Mouse (Mus musculus): ENCODE results near the gene 5031439G07Rik. TPM values are rescaled to one million over a fixed set of nuclear protein-coding genes. Genes with fewer than 3 reads are reported as not detected.
"Not testable (repeated sequence)": the region's sequence is repeated elsewhere in the genome, so short reads cannot be mapped to it uniquely, and the experiment has no call there.

5031439G07Rik gene
- polyA plus RNA-seq (2015; fragmentation: Nextera tagmentation; extraction: Ambion mirVana): 3.0 and 3.5 TPM in 2 replicates

DNA sequence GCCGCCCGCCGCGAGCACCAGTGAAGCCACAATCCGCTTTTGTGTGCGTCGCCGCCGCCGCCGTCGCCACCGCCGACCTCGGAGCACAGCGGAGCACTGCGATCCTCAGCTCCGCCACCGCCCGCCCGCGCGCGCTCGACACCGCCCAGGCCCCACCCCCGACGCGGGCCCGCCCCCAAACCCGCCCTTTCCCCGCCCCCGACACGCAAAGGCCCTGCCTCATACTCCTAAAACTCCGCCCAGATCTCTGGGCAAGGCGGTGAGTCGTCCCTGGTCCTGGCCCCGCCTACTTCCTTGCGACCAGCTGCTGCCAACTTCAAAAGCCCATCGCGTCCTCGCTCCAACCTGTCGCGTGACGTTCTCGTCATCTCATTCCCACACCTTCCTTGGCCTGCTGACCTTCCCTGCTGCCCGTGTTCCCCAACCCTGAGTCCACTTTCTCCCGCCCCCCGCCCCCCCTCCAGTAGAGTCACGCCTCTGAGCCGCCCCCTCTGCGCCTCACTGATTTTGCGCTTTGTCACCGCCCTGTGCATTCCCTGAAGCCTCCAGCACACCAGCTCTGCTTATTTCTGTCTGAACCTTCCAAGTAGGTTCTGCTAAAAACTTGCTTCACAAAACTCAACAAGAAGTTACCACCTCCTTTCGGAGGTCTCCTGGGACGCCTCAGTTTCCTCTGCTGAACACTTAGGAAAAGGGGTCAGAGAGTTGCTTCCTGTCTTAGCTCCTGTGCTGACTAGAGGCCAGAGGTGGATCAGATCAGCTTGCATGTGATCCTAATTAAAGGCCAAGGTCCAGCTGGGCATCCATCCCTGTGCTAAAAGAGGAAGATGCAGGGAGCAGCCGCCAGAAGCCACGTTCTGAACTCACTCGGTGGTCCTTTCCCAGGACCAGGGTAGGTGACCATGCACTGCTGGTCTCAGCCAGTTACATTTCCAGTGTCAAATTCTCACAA, at the start of gene 5031439G07Rik:
TSS of gene 5031439G07Rik (minus strand) at position 678 of the 952 bp plus-strand sequence.
- peak; percentile 86 for ATAC-seq (ENCODE audit: extremely low read depth, insufficient number of reproducible peaks, low FRiP score, low TSS enrichment)
- 3% methylated on average over 30 of the region's 59 CpGs for WGBS
- Histone ChIP-seq H3K4me1 (peaks cover 24% of the 10 kb centered on the region), H3K4me3 (peak within 1 kb of the TSS; percentile 87), H3K36me3 (no peaks in the 10 kb centered on the region), H3K27me3 (replicated peaks) (peaks cover 4% of the 10 kb centered on the region; the same call in 1 of the 2 replicates), H3K9me3 (no peaks in the 10 kb centered on the region), H3K27ac (replicated peaks) (peak within 1 kb of the TSS; percentile 66), H3K9ac (peak within 1 kb of the TSS; percentile 94), H3K4me2 (peak within 1 kb of the TSS; percentile 78)

DNA sequence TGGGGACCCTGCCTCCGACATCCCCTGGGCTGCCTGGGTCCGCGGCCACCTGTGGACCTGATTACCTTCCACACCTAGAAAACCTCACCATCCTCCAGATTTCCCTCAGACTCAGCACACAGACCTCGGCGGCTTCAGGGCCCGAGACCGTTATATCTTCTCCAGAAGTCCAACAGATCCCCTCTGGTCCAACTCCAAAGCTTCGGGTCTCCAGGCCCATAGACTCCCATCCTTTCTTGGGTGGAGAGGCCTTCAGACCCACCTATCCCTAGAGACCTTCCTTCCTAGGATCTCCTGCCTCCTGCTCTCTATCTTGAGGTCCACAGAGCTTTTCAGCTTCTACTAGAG, 49.0 kb upstream of the 5031439G07Rik start:
- WGBS: 1% methylated on average over 8 of the region's 8 CpGs
- Histone ChIP-seq H3K9ac (peak overlapping the region; percentile 91), H3K4me2 (peak overlapping the region; percentile 90), H3K36me3 (no peaks in the 10 kb centered on the region), H3K27me3 (replicated peaks) (0 out of 2 replicates have a peak, but pooled peaks cover 14% of the 10 kb centered on the region), H3K9me3 (no peaks in the 10 kb centered on the region), H3K27ac (replicated peaks) (no peak overlapping the region; the same call in 1 of the 2 replicates), H3K4me1 (peaks cover 40% of the 10 kb centered on the region), H3K4me3 (peak overlapping the region; percentile 75)
- ATAC-seq (ENCODE audit: extremely low read depth, insufficient number of reproducible peaks, low FRiP score, low TSS enrichment): no peak

- Histone ChIP-seq H3K4me3 (peak overlapping the region; percentile 75), H3K9ac (peak overlapping the region; percentile 91), H3K27ac (replicated peaks) (peak overlapping the region; percentile 56), H3K36me3 (no peaks in the 10 kb centered on the region), H3K27me3 (replicated peaks) (0 out of 2 replicates have a peak, but pooled peaks cover 14% of the 10 kb centered on the region), H3K9me3 (no peaks in the 10 kb centered on the region), H3K4me1 (peaks cover 36% of the 10 kb centered on the region), H3K4me2 (peak overlapping the region; percentile 90)
- peak; percentile 80 for ATAC-seq (ENCODE audit: extremely low read depth, insufficient number of reproducible peaks, low FRiP score, low TSS enrichment)
- WGBS: under 1% methylated on average over 70 of the region's 75 CpGs
Observed at GRCm38 (mm10) chr15:85036566-85037342, 48.4 kb upstream of the 5031439G07Rik start.

- H3K36me3 ChIP-seq; H3K9me3 ChIP-seq; ATAC-seq (ENCODE audit: extremely low read depth, insufficient number of reproducible peaks, low FRiP score, low TSS enrichment); H3K4me2 ChIP-seq; H3K4me3 ChIP-seq; H3K9ac ChIP-seq; H3K27ac ChIP-seq (replicated peaks): not testable (repeated sequence)
- 0 out of 2 replicates have a peak, but pooled peaks cover 14% of the 10 kb centered on the region for H3K27me3 ChIP-seq (replicated peaks)
- 27% methylated on average over 7 of the region's 7 CpGs for WGBS
- peaks cover 23% of the 10 kb centered on the region for H3K4me1 ChIP-seq
Observed at GRCm38 (mm10) chr15:85033916-85034315, 45.6 kb upstream of the 5031439G07Rik start.

DNA sequence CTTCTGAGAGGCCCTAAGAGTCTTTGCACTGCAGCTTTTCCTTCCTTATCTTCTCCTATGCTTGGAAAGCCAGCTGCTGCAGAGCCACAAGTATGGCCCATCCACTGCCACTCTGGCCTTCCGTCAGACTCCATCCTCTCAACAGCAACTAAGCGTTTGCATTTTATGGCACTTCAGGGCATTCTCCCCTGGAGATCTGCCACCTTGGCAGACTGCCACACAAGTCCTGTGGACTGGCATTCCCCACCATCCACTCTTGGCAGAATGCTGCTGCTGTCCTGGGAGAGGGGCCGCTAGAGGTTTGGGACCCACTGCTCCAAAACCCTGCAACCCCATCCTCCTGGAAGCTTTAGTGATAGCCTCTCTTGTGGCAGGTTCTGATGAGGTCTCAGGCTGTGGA, 43.5 kb upstream of the 5031439G07Rik start:
- Histone ChIP-seq H3K4me3 (no peak overlapping the region), H3K4me1 (peaks cover 7% of the 10 kb centered on the region), H3K9me3 (no peaks in the 10 kb centered on the region), H3K27me3 (replicated peaks) (0 out of 2 replicates have a peak, but pooled peaks cover 14% of the 10 kb centered on the region), H3K4me2 (no peak overlapping the region), H3K27ac (replicated peaks) (no peak overlapping the region), H3K9ac (no peak overlapping the region), H3K36me3 (no peaks in the 10 kb centered on the region)
- 77% methylated on average over 3 of the region's 3 CpGs for WGBS
- ATAC-seq (ENCODE audit: extremely low read depth, insufficient number of reproducible peaks, low FRiP score, low TSS enrichment): no peak

DNA sequence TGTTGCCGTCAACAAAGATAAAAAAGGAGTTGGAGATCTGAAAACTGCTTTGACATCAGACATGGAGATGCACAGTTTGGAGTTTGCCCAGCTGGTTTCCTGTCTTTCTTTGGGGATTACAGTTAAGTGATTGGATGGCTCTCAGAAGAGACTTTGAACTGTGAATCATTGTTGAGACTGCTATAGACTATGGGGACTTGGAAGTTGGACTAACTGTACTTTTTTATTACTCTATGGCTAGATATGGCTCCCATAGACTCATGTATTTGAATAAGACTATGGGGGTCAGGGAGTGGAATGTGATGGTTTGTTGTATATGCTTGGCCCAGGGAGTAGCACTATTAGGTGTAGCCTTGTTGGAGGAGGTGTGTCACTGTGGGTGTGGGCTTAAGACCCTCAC, 42.3 kb upstream of the 5031439G07Rik start:
- WGBS: 23% methylated on average over 1 of the region's 1 CpGs

GRCm38 (mm10) chr15:85028648-85029047, 40.3 kb upstream of the 5031439G07Rik start, which contains the start of gene Fam118a:
TSS of gene Fam118a (plus strand) at chr15:85028948.
- H3K36me3 ChIP-seq; H3K4me1 ChIP-seq; H3K27me3 ChIP-seq (replicated peaks); H3K9ac ChIP-seq; H3K4me2 ChIP-seq; H3K4me3 ChIP-seq; ATAC-seq (ENCODE audit: extremely low read depth, insufficient number of reproducible peaks, low FRiP score, low TSS enrichment); H3K9me3 ChIP-seq; H3K27ac ChIP-seq (replicated peaks): not testable (repeated sequence)
- WGBS: 54% methylated on average over 1 of the region's 1 CpGs

More for the DNA sequence above, 42.3 kb upstream of the 5031439G07Rik start:
- ATAC-seq (ENCODE audit: extremely low read depth, insufficient number of reproducible peaks, low FRiP score, low TSS enrichment); H3K4me3 ChIP-seq; H3K36me3 ChIP-seq; H3K27ac ChIP-seq (replicated peaks); H3K4me2 ChIP-seq; H3K9ac ChIP-seq; H3K9me3 ChIP-seq; H3K4me1 ChIP-seq: not testable (repeated sequence)
- H3K27me3 ChIP-seq (replicated peaks): 0 out of 2 replicates have a peak, but pooled peaks cover 11% of the 10 kb centered on the region

- 54% methylated on average over 4 of the region's 4 CpGs for WGBS
Observed at GRCm38 (mm10) chr15:85027740-85028139, 39.4 kb upstream of the 5031439G07Rik start.

GRCm38 (mm10) chr15:85026197-85026596, 37.8 kb upstream of the 5031439G07Rik start:
- Histone ChIP-seq H3K4me3 (no peak overlapping the region), H3K27me3 (replicated peaks) (no peaks in the 10 kb centered on the region; the same call in 1 of the 2 replicates), H3K4me2 (no peak overlapping the region), H3K9me3 (no peaks in the 10 kb centered on the region), H3K36me3 (no peaks in the 10 kb centered on the region), H3K9ac (no peak overlapping the region), H3K27ac (replicated peaks) (no peak overlapping the region), H3K4me1 (no peaks in the 10 kb centered on the region)
- WGBS: 72% methylated on average over 4 of the region's 4 CpGs
- ATAC-seq (ENCODE audit: extremely low read depth, insufficient number of reproducible peaks, low FRiP score, low TSS enrichment): no peak

More at GRCm38 (mm10) chr15:85027740-85028139, 39.4 kb upstream of the 5031439G07Rik start:
- no peak overlapping the region for H3K4me3 ChIP-seq
- no peak overlapping the region for H3K4me2 ChIP-seq
- ATAC-seq (ENCODE audit: extremely low read depth, insufficient number of reproducible peaks, low FRiP score, low TSS enrichment): no peak
- H3K36me3 ChIP-seq: no peaks in the 10 kb centered on the region
- no peaks in the 10 kb centered on the region; the same call in 1 of the 2 replicates for H3K27me3 ChIP-seq (replicated peaks)
- H3K9ac ChIP-seq: no peak overlapping the region
- H3K4me1 ChIP-seq: 0 out of 2 replicates have a peak, but pooled peaks cover 2% of the 10 kb centered on the region
- no peaks in the 10 kb centered on the region for H3K9me3 ChIP-seq
- H3K27ac ChIP-seq (replicated peaks): no peak overlapping the region

GRCm38 (mm10) chr15:85022211-85022610, 33.9 kb upstream of the 5031439G07Rik start:
- H3K27ac ChIP-seq (replicated peaks): no peak overlapping the region
- no peaks in the 10 kb centered on the region for H3K36me3 ChIP-seq
- H3K27me3 ChIP-seq (replicated peaks): peaks cover 13% of the 10 kb centered on the region
- no peaks in the 10 kb centered on the region; the same call in 1 of the 2 replicates for H3K4me1 ChIP-seq
- WGBS: 61% methylated on average over 4 of the region's 4 CpGs
- ATAC-seq (ENCODE audit: extremely low read depth, insufficient number of reproducible peaks, low FRiP score, low TSS enrichment): no peak
- no peak overlapping the region for H3K4me2 ChIP-seq
- H3K9ac ChIP-seq: no peak overlapping the region
- H3K9me3 ChIP-seq: no peaks in the 10 kb centered on the region
- H3K4me3 ChIP-seq: no peak overlapping the region

Data from heart, embryonic 13.5 days (tissue).